Mouse (Mus musculus): ENCODE measurements around the gene Itgb4. TPM values are rescaled to one million over a fixed set of nuclear protein-coding genes. Genes with fewer than 3 reads are reported as not detected.
A peak's percentile ranks its signal among the peaks of the same experiment; 100 is the strongest.
"Not testable (repeated sequence)": the region's sequence is repeated elsewhere in the genome, so short reads cannot be mapped to it uniquely, and the experiment has no call there.

Gene Itgb4
- total RNA-seq, 2 experiments from 2014 or later, result 3.5 to 5.3 TPM

DNA sequence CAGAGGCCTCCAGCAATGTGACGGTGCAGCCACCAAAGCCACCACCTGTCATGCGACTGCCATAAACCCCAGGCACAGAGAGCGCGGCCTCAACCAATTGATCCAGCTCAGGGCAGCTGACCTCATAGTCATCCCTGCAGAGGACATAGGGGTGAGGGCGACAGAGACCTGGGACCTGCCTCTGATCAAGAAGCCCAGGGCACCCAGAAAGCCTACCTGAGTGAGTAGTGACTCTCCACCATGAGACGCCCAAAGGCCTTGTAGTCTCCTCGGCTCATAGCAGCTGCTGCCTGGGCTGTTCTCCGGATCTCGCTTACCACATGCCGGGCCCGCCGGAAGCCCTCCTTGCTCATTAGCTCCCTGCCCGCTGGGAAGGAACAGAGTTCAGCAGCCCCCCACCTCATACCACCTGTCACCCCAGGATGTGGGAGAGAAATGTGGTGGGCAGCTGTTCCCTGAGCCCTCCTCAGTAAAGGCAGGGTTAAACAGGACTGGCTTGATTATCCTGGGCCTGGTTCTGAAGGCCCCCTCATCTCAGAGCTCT, 34.4 kb downstream of the Itgb4 start:
- DNase-seq (ENCODE audit: low spot score), result no peak

DNA sequence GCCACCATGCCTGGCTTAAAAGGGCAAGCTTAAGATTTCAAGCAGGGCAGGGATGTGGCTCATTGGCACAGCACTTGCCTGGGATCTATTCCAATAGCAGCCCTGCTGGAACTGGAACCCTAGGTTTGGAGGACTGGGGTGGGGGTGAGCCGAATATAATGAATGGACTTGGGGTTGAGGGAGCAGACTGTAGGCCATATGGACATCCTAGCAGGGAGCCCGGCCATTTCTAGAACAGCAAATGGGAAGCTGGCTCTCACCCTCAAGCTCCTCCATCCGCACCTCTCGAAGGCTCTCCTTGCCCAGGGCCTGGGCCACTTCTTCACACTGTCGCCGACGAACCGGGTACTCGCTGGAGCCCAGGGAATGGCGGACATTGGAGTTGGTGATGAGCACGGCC, 35.2 kb downstream of the Itgb4 start:
- no peak for DNase-seq (ENCODE audit: low spot score)

DNA sequence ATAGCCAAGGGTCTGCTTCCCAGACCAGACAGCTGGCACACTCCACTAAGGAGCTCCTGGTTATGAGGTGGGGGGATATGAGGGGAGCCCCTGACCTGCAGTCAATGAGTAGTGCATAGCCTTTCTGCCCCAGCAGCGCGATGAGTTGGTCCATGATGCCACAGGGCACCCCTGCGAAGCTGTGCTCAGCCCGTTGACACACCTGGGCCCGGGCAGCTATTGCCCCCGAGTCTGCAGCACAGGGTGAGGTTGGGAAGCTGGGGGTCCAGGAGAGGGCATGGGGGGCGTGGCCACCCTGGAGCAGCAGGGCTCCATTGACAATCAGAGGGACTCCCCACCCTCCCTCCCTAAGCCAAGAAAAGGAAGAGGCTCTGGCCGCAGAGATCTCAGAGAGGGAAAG, 35.6 kb downstream of the Itgb4 start:
- DNase-seq (ENCODE audit: low spot score), result no peak

DNA sequence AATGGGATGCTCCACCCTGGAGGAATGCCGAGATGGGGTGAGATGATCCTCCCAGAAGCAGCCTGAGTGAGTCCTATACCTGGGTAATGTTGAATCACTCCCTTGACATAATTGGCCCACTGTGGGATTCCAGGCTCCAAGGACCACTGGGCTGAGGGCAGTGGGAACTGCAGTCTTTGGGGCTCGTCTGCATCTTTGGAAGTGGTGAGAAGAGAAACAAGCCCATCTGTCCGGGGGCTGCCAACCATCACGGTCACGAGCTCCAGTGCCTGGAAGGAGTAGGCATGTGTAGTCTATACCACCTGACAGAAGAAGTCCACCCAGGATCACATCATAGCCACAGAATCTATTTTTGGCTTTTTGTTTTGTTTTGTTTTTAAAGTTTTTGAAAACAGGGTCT, 36.4 kb downstream of the Itgb4 start:
- no peak for DNase-seq (ENCODE audit: low spot score)

DNA sequence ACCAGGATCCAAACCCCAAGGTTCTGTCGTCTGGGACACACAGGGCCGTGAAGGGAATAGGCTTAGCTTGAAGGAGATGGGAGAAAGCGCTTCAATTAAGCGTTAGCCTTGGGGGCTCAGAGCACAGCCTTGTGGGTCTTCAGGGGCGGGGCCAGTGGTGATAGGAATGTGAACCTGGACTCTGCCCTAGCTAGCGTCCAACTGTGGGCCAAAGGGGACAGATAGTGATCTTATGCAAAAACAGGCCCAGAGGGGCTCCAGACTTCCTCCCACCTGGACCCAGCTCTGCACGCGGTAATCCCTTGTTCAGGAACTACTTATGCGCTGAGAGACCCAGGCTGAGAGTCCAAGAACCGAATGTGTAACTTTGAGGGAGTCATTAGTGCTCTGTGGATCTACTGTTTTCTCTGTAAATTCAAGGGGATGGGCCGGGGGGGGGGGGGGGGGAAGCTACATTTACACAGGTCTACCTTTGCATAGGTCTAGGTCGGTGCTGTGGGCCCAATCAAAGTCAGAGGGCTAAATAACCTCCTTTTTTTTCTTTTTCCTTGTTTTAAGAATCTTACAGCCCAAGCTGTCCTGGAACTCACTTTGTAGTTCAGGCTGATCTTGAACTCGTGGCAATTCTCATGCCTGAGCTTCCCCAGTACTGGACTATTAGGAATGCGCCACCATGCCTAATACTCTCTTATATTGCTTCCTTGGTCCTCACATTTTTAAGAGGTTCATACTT, 37.2 kb downstream of the Itgb4 start:
- DNase-seq (ENCODE audit: low spot score), result no peak

DNA sequence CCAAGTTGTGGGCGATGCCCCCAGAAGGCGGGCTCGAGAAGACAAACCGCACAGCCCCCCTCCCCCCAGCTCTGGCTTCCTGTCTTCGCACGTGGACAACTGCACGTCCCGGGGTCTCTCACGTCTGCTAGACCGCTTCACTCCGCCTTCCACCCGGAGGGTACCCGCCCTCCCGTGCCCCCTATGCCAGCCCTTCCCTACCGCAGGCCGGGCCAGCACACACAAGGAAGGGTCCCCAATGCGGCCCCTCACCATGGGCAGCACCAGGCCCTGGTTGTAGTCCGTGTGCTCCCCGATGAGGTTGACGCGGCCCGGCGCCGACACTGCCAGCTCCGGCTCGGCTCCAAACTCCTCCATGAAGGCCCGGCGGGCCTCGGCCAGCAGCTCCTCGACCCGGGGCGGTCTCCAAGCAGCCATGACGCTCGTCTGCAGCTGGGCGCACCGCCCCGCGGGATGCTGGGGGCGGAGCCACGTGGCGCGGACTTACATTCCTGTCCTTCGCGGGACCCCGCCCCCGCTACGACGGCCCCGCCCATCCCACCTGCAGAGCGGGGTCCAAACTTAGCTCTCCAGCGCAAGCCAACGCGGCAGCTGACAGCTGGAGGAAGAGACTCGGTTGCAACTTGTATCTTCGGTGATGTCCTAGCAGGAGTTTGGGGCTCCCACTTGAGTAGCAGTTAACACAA, 37.9 kb downstream of the Itgb4 start, which contains the start of gene Galk1:
Galk1 (minus strand) TSS at position 458 of the 686 bp plus-strand sequence.
- DNase-seq (ENCODE audit: low spot score), result peak; percentile 79

DNA sequence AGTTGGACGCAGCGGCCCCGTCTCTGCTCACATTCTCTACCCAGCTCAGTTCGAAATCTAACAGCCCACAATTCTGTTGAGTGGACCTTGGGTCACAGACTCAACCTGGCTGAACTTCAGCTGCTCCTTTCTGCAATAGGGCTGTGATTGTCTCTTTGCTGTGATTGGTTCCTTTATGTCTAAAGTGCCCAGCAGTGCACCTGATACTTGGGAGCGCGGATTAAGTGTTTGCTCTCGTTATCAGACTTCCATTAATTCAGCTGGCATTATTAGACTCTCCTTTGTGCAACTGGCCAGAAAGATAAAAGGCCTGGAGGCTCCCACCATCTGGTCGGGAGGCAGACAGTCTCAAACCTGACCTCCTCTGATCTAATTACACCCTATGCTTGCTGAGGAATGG, 40.3 kb downstream of the Itgb4 start:
- DNase-seq (ENCODE audit: low spot score), result no peak

DNA sequence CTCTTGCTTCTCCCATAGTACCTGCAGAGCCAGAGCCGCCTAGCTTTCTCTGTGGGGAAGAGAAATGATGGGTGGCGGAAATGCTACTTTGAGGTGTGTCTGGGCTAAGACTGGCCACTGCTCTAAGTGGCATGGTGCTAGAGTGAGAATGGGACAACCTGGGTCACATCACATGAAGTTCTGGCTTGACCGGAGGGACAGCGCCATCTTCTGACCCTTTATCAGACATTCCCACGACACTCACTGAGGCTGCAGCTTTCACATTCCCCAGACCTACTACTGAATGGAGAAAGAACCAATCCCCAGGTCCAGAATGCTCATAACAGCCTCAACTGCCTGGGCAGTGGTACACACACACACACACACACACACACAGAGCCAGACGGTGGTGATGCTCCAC, 43.6 kb downstream of the Itgb4 start:
- no peak for DNase-seq (ENCODE audit: low spot score)

DNA sequence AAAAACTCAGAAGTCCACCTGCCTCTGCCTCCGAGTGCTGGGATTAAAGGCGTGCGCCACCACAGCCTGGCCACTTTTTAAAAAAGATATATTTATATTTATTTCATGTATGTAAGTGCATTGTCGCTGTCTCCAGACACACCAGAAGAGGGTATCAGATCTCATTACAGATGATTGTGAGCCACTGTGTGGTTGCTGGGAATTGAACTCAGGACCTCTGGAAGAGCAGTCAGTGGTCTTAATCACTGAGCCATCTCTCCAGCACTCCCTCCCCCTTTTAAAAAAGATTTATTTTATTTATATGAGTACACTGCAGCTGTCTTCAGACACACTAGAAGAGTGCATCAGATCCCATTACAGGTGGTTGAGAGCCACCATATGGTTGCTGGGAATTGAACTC, 44.4 kb downstream of the Itgb4 start:
- DNase-seq (ENCODE audit: low spot score), result not testable (repeated sequence)

DNA sequence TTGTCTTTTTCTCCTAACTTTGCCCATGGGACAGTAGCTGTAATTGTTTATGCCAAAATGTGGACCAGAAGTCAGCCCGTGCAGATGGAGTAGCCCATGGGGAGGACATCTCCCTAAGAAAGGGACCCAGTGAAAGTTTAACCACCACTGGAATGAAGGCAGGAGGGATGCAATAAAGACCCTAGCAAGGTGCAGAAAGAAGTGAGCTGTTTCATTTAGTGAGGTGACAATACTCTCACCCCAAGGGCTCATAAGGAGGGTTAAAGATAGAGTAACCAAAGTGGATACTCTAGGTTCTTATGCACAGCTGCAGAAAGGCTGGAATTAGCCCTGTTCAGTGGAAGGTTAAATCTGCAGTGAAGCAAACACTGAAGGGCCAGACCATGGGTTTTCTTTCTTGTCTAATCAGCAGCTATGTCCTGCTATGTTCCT, 44.9 kb downstream of the Itgb4 start:
- DNase-seq (ENCODE audit: low spot score), result no peak

DNA sequence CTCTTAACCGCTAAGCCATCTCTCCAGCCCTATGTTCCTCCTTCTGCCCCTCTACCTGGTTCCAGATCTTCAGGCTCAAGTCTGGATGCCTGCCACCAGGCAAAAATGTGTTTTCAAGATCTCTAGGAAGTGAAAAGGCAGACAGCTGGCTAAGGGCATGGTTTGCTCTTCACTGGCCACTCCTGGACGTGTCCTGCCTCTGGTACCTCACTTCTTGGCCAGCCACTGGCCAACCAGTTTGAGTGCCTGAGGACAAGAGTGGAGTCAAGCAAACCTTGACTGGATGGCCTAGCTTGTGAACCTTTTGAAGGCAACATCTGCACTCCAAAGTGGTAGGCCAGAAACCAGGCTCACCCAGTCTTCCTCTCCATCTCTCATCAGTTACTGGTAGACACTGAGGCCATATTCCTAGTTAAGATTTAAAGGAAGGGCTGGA, 45.5 kb downstream of the Itgb4 start:
- no peak for DNase-seq (ENCODE audit: low spot score)

DNA sequence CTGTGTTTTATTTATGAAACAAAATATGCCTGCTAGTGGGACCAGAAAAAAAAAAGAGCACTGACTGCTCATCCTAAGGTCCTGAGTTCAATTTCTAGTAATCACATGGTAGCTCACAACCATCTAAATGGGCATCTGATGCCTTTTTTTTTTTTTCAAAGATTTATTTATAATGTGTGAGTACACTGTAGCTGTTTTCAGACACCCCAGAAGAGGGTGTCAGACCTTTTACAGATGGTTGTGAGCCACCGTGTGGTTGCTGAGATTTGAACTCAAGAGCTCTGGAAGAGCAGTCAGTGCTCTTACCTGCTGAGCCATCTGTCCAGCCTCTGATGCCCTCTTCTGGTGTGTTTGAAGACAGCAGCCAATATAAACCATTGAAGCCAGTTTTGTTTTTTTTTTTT, 46.0 kb downstream of the Itgb4 start:
- no peak for DNase-seq (ENCODE audit: low spot score)

DNA sequence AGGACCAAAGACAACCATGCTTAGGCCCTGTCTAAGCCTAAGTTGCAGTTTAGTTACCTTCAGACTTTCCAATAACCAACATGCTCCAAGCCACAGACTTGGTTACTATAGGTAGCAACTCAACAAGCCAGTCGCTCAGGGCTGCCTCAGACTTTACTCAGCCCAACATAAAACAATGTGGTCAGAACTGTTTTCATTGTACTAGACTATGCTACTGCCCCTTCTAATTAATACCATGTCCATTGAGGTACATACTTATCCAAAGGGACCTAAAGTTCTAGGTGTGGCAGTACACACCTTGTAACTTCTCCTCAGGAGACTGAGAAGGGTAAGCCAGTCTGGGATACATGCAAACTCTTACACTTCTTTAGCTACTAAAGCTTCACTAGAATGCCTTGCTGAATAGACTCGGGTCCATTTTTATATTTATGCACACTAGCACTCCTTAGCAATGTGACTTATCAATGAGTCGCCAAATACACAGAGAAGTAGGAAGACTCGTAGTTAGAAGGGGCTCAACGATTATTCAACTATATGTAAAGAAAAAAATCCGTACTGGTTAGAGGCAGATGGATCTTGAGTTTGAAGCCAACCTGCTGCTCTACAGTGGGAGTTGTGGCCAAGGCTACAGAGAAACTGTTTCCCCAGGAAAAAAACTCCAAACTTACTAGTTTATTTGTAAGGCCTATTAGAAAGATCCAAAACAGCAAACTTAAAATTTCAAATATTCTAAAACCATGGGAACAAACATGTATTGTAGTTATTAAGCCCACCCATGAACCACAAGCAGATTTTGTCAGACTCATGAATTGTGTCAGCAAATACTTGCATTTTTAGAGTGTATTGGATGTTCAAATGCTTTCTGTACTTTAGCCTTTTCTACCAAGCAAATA, 47.1 kb downstream of the Itgb4 start:
- no peak for DNase-seq (ENCODE audit: low spot score)

DNA sequence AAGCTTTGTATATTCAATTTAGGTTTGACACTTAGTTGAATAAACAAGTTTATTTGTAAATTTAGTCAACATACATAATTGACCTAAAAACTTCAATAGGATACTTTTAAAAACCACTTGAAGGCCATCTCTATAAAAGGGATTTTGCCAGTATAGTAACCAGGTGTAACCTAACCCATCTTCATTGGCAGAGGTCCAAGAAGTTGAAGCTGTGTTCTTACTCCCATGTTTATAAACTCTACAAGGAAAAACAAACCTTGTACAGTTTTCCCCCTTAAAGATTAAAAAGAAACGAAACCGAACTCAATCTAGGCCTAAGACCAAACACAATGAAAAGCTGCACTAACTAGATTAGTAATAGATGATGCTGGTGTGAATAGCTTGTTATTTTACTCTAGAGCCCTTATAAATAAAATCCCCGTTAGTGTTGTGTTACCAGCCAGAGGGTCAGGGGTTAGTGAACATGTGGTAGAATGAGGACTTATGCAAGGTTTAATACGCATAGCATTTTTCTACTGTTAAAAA, 47.8 kb downstream of the Itgb4 start:
- no peak for DNase-seq (ENCODE audit: low spot score)

DNA sequence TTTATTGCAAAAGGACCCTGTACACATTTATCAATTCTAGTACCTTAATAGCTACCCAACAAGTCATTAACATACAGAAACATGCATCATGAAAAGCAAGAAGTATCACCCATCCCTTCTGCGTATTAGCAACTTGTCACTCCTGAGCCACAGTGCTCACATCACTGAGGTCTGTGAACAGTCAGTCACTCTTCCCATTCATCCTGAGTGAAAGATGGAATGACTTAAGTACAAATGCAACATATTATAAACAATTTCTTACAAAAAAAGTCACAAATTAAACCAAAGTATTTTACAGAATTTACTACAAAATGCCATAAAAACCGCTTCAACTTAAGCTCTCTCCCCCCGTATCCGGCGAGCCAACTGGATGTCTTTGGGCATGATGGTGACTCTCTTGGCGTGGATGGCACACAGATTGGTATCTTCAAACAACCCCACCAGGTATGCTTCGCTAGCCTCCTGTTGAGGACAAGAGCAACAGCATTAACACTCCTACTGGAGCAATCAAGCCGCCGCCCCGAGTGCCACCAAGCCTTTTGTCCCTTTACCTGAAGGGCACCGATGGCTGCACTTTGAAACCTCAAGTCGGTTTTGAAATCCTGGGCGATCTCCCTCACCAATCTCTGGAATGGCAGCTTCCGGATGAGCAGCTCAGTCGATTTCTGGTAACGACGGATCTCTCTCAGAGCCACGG, 48.7 kb downstream of the Itgb4 start:
- DNase-seq (ENCODE audit: low spot score), result not testable (repeated sequence)

DNA sequence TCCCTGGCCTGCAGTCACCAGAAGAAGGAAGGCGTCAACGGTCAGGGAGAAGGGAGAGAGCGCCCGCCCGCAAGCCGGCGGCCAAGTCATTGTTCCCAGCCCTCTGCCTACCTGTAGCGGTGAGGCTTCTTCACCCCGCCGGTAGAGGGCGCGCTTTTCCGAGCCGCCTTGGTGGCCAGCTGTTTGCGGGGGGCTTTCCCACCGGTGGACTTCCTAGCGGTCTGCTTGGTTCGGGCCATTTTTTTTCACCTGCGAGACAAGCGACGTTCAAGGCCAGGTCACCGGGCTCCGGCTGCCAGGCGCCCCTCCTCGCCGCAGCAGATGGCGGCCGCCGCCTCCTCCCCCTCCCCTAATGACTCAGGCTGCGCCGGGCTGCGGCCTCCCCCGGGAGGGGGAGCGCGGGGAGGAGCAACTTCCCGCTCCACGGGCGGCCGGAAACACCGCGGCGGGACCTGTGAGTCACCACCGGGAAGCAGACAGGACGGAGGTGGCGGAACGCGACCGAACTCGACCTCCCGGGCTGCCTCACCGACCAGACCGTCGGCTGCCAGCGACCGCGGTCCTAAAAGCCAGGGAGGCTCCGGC, 49.4 kb downstream of the Itgb4 start:
- DNase-seq (ENCODE audit: low spot score), result peak; percentile 74

DNA sequence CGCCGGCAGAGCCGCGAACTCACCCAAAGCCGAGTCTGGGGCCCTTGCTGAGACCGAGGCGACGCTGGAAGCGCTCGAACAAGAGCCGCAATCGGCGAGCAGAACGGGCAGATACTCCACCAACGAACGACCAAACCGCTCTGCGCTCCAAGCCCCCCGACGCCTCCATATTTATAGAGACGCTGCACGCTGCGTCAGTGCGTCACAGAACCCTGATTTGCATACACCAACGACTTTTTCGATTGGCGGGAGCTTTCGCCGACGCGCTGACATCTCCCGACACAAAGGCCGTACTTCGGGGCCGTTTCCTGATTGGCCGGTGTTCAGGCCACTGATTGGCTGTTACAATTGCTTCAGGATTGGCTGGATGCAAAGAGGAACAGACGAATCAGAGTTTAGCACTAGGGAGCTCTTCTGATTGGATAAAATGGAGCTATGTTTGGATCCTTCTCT, 49.9 kb downstream of the Itgb4 start:
- DNase-seq (ENCODE audit: low spot score), result peak; percentile 96

DNA sequence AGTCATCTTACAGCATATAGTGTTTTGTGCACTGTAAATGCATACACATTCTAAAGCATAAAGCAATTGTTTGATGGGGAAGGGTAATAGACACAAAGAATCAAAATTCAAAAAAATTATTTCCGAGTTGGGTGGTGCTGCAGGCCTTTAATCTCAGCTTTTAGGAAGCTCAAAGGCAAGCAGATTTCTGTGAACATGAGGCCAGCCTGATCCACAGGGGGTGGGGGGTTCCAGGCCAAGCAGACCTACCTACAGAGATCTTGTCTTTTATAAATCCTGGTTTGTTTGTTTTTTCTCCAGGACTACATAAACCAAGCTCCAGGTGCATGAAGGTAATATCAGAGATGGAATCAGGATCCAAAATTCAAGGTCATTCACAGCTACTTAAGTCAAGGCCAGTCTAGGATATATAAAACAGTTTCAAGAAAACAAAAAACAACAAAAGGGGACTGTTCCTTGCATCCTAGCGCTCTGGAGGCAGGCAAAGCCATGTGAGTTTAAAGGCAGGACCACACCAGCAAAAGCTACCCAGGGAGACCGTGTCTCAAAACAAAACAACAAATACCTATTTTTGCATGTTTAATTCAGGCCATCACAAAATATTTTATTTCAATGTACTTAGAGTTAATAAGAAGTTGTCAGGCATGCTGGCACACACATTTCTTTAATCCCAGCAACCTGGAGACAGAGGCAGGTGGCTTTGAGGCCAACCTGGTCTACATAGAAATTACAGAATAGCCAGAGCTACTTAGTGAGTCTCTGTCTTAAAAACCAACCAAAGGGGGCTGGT, 50.7 kb downstream of the Itgb4 start:
- no peak for DNase-seq (ENCODE audit: low spot score)

DNA sequence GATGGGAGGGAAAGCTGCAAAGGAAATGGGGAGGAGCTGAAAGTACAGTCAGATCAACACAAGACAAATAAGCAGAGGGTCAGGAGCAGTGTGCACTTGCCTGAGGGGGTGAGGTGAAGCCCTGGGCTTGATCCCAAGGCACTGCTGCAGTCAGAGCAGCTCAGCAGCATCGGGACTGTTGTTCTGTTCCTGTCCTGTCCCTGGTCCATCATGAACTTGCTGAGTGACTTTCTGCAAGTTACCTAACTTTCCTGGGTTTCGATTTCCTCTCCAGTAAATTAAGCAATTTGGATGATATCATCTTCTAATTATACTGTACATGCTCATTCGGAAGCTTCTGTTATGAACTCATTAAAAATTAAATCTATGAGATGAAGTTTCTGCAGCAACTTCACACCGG, 53.2 kb downstream of the Itgb4 start, which contains the start of gene H3f3b:
H3f3b (minus strand) TSS at position 207 of the 400 bp plus-strand sequence.
- DNase-seq (ENCODE audit: low spot score), result no peak
